Mouse (Mus musculus): ENCODE measurements at regions not wholly inside any gene's neighbourhood (a gene's known extent, or its start where the extent isn't known, plus 50 kb on each side); places are given as distances from the start of the nearest gene placed in this dataset.

- DNase-seq: no peak
Measured at GRCm38 (mm10) chr2:61221157-61221556, 258.2 kb upstream of the Rbms1 start.

- DNase-seq: no peak
Measured at GRCm38 (mm10) chr2:61213951-61214350, 251.0 kb upstream of the Rbms1 start.

GRCm38 (mm10) chr2:61201387-61201786 lies 238.4 kb upstream of the Rbms1 start:
- no peak for DNase-seq

- DNase-seq: peak; percentile 16
Measured at GRCm38 (mm10) chr2:61193976-61194375, 231.0 kb upstream of the Rbms1 start.

GRCm38 (mm10) chr2:61182424-61182979 lies 219.5 kb upstream of the Rbms1 start:
- DNase-seq: no peak

- peak; percentile 45 for DNase-seq
Measured at GRCm38 (mm10) chr2:61177801-61178200, 214.8 kb upstream of the Rbms1 start.

GRCm38 (mm10) chr2:61176807-61177206 lies 213.8 kb upstream of the Rbms1 start:
- DNase-seq: peak; percentile 48

GRCm38 (mm10) chr2:61173581-61173980 lies 210.6 kb upstream of the Rbms1 start:
- peak; percentile 11 for DNase-seq

GRCm38 (mm10) chr2:61161336-61161735 lies 198.3 kb upstream of the Rbms1 start:
- no peak for DNase-seq

- no peak for DNase-seq
Measured at GRCm38 (mm10) chr2:61159761-61160160, 196.8 kb upstream of the Rbms1 start.

- peak; percentile 71 for DNase-seq
Measured at GRCm38 (mm10) chr2:61138998-61139631, 176.1 kb upstream of the Rbms1 start.

GRCm38 (mm10) chr2:61138625-61138997 lies 175.6 kb upstream of the Rbms1 start:
- DNase-seq: peak; percentile 5

GRCm38 (mm10) chr2:61137378-61137777 lies 174.4 kb upstream of the Rbms1 start:
- no peak for DNase-seq

GRCm38 (mm10) chr2:61136926-61137325 lies 173.9 kb upstream of the Rbms1 start:
- DNase-seq: peak; percentile 6

- no peak for DNase-seq
Measured at GRCm38 (mm10) chr2:61123046-61123806, 160.2 kb upstream of the Rbms1 start.

GRCm38 (mm10) chr2:61121281-61121680 lies 158.3 kb upstream of the Rbms1 start:
- no peak for DNase-seq

- no peak for DNase-seq
Measured at GRCm38 (mm10) chr2:61114620-61115019, 151.6 kb upstream of the Rbms1 start.

GRCm38 (mm10) chr2:61113916-61114315 lies 150.9 kb upstream of the Rbms1 start:
- no peak for DNase-seq

- DNase-seq: peak; percentile 56
Measured at GRCm38 (mm10) chr2:61110591-61110990, 147.6 kb upstream of the Rbms1 start.

GRCm38 (mm10) chr2:61109564-61109963 lies 146.6 kb upstream of the Rbms1 start:
- DNase-seq: no peak

GRCm38 (mm10) chr2:61105169-61105568 lies 142.2 kb upstream of the Rbms1 start:
- no peak for DNase-seq

- peak; percentile 24 for DNase-seq
Measured at GRCm38 (mm10) chr2:61100854-61101253, 137.9 kb upstream of the Rbms1 start.

GRCm38 (mm10) chr2:61088501-61088900 lies 125.5 kb upstream of the Rbms1 start:
- DNase-seq: no peak

- DNase-seq: no peak
Measured at GRCm38 (mm10) chr2:61084835-61085234, 121.8 kb upstream of the Rbms1 start.

All from kidney, adult 11 months (tissue).